Mouse (Mus musculus) E14TG2a.4 (cell line): ENCODE data around the gene Tmem189.

Experiments
- H3K27me3 ChIP-seq: 2 replicates; pipeline ENCODE4 v1.6.1; 2014; ENCODE audit warnings: low read length, control low read depth; ENCODE audit not compliant: insufficient read depth
- H3K36me3 ChIP-seq: 2 replicates; pipeline ENCODE4 v1.6.1; 2014; ENCODE audit warnings: low read length, control low read depth; ENCODE audit not compliant: insufficient read depth
- H3K4me1 ChIP-seq: replicated peaks from 2 replicates; pipeline ENCODE4 v1.6.1; 2014; ENCODE audit warnings: low read depth, low read length, control low read depth
- H3K4me3 ChIP-seq: replicated peaks from 2 replicates; pipeline ENCODE4 v1.5.1; 2014; ENCODE audit warnings: mild to moderate bottlenecking, low read length
- H3K9me3 ChIP-seq: 2 replicates; pipeline ENCODE4 v1.6.1; 2014; ENCODE audit warnings: low read length, control low read depth
- CTCF ChIP-seq: conservative IDR thresholded peaks from 2 replicates; pipeline ENCODE4 v1.5.1; 2014; ENCODE audit warnings: low read length
- NANOG ChIP-seq: IDR thresholded peaks from 2 replicates; pipeline ENCODE4 v1.6.1; 2014; ENCODE audit warnings: borderline replicate concordance, low read length, mixed read lengths
- POU5F1 ChIP-seq: IDR thresholded peaks from 2 replicates; pipeline ENCODE4 v1.6.1; 2014; ENCODE audit warnings: low read length, borderline replicate concordance

Tmem189 gene

DNA sequence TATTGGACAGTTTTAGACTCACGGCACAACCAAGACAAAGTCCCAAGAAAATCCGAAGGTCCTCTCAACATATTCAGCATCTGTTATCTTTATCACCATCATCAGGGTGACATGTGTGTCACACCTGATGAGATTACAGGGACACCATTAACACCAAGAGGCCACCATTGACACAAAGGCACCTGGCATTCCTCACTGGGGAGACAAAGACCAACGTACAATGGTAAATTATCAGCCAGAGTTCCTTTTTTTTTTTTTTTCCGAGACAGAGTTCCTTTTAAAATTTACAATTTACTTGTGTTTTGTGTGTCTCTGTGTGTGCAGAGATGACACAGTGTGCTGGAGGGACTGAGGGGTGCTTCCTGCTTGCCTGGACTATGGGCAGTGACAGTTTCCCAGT is 20.2 kb downstream of the Tmem189 start:
- Histone ChIP-seq H3K4me3 (no peak overlapping the region), H3K9me3 (no peaks in the 10 kb centered on the region), H3K27me3 (peaks cover 16% of the 10 kb centered on the region), H3K4me1 (peaks cover 23% of the 10 kb centered on the region), H3K36me3 (no peaks in the 10 kb centered on the region)
- TF ChIP-seq POU5F1 (no peak), NANOG (no peak)

DNA sequence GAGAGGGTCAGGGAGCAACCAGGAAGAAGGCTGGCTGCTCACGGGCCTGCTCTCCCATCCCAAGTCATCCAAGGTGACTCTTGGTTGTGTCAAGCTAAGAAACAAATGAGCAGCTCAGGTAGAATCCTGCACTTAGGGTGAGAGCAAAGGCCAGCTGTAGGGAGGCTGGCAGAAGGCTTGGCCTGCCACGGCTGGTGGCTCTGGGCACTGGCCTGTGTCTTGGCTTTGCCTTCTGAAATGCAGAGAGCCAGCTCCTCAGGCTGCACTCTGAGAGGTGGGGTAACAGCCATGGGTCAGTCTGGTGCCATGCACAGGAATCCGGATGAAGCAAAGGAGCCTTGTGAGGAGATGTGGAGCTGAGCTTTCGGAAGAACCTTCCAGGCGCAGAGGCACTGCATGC is 21.2 kb downstream of the Tmem189 start:
- no peak overlapping the region for H3K4me3 ChIP-seq
- no peaks in the 10 kb centered on the region for H3K36me3 ChIP-seq

DNA sequence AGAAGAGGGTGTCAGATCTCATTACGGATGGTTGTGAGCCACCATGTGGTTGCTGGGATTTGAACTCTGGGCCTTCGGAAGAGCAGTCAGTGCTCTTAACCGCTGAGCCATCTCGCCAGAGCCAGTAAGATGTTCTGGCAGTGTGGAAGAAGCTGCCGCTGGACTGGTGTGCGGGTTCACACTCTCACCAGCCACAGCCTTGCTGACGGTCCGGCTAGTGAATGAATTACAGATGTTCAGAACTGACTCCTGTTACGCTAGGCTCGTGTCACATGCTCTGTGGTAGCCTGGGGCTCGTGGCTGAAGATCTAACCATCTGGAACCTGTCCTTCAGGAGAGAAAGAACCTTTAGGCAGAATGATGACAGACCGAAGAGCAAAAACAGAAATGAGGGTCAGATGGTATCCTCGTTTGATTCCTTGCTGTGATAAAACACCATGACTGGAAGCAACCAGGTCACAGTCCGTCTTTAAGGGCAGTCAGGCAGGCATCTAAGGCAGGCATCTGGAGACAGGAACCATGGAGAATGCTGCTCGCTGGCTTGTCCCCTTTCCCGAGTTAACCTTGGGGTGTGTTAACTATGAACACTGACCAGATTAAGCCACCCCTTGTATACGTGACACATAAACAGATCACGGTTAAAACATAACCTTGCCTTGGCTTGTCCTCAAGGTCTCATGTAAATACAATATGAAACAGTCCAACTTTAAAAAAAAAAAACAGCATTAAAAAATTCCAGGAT is 23.5 kb downstream of the Tmem189 start:
- H3K36me3 ChIP-seq: no peaks in the 10 kb centered on the region
- H3K4me1 ChIP-seq: peaks cover 14% of the 10 kb centered on the region
- H3K4me3 ChIP-seq: no peak overlapping the region
- peaks cover 34% of the 10 kb centered on the region for H3K27me3 ChIP-seq
- TF ChIP-seq NANOG: no peak
- TF ChIP-seq CTCF: no peak
- TF ChIP-seq POU5F1: no peak
- H3K9me3 ChIP-seq: no peaks in the 10 kb centered on the region

More for the DNA sequence above, 21.2 kb downstream of the Tmem189 start:
- Histone ChIP-seq H3K4me1 (peaks cover 20% of the 10 kb centered on the region), H3K9me3 (no peaks in the 10 kb centered on the region), H3K27me3 (peaks cover 17% of the 10 kb centered on the region)
- TF ChIP-seq NANOG: no peak
- no peak for TF ChIP-seq CTCF
- no peak for TF ChIP-seq POU5F1

DNA sequence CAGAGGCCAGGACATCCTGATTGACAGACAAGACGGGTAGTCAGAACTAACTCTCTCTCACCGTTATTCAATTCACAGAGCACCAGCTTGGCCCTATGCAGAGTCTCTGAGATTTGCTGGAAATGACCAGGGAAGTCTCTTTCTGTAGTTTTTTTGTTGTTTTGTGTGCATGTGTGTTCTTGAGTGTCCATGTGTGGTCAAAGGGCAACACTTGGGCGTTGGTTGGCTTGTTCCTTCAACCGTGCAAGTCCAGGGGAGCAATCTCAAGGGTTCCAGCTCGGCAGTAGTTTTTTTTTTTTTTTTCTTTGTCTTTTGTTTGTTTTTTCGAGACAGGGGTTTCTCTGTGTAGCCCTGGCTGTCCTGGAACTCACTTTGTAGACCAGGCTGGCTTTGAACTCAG is 26.9 kb downstream of the Tmem189 start:
- no peak overlapping the region for H3K4me3 ChIP-seq
- H3K36me3 ChIP-seq: peaks cover 16% of the 10 kb centered on the region
- peaks cover 39% of the 10 kb centered on the region for H3K4me1 ChIP-seq
- peaks cover 33% of the 10 kb centered on the region for H3K27me3 ChIP-seq
- no peaks in the 10 kb centered on the region for H3K9me3 ChIP-seq
- TF ChIP-seq POU5F1 (no peak), CTCF (no peak), NANOG (no peak)

DNA sequence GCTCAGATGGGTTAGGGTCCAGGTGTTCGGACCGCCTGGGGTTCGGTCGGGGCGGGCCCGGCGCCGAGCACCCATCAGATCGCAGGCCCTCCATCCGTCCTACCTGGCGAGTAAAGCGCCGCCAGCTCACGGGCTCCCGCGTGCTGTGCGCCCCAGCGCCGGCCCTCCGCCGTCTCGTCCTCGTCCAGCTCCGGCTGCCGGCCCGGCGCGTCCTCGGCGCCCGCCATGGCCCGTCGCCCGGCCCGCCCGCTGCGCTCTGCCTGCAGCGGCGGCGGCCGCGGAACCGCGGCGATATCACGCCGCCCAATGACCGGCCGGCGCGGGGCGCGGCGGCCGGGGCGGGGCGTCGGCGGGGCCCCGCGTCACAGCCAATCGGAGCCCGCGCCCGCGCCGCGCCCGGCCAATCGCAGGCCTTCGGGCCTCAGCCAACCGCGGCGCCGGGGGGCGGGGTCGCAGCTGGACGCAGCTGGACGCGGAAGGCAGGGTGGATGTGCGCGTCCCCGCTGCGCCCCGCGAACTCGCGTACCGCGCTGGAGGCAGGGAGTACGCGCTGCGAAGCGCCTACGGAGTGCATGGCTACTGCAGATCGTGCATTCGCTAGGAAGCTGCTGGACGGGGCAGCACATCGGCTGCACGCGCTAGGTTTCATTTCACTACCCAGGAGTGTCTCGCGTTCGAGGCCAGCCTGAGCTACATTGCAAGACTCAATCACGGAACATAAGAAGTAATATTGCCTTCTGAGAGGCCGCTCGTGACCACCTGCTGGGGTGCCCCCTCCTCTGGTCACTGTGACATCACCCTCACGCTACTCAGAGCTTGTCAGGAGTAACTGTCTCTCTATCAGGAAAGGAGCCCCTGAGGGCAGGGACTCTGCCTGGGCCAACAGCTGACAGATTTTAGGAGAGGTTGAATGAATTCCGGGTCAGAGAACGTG is 28.1 kb downstream of the Tmem189 start, which contains the start of gene Gm20431:
TSS of gene Gm20431 (minus strand) at position 227 of the 934 bp plus-strand sequence.
- Histone ChIP-seq H3K9me3 (no peaks in the 10 kb centered on the region), H3K4me1 (peaks cover 45% of the 10 kb centered on the region), H3K27me3 (peaks cover 30% of the 10 kb centered on the region), H3K36me3 (peaks cover 25% of the 10 kb centered on the region), H3K4me3 (peak within 1 kb of the TSS; percentile 89)
- TF ChIP-seq POU5F1 (no peak), NANOG (no peak), CTCF (no peak)

DNA sequence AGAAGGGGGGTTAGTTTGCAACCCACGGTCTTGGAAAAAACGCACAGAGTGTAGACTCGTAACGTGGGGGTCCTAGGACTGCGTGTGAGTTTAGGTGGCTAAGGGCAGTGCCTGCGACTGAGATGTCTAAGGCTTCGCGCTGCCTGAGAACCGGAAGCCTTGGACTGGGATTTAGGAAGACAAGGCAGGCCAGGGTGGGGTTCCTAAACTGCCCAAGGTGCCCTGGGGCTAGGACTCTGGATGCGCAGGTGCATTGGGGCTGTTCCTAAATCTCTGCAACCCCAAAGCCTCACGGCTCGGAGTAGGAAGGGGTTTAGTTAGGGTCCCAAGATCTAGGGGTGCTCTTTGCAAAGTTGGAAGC is 29.0 kb downstream of the Tmem189 start:
- H3K9me3 ChIP-seq: no peaks in the 10 kb centered on the region
- H3K4me1 ChIP-seq: peaks cover 47% of the 10 kb centered on the region
- H3K36me3 ChIP-seq: peaks cover 25% of the 10 kb centered on the region
- TF ChIP-seq CTCF: no peak
- TF ChIP-seq NANOG: no peak
- H3K27me3 ChIP-seq: peaks cover 28% of the 10 kb centered on the region
- H3K4me3 ChIP-seq: peak overlapping the region; percentile 89

DNA sequence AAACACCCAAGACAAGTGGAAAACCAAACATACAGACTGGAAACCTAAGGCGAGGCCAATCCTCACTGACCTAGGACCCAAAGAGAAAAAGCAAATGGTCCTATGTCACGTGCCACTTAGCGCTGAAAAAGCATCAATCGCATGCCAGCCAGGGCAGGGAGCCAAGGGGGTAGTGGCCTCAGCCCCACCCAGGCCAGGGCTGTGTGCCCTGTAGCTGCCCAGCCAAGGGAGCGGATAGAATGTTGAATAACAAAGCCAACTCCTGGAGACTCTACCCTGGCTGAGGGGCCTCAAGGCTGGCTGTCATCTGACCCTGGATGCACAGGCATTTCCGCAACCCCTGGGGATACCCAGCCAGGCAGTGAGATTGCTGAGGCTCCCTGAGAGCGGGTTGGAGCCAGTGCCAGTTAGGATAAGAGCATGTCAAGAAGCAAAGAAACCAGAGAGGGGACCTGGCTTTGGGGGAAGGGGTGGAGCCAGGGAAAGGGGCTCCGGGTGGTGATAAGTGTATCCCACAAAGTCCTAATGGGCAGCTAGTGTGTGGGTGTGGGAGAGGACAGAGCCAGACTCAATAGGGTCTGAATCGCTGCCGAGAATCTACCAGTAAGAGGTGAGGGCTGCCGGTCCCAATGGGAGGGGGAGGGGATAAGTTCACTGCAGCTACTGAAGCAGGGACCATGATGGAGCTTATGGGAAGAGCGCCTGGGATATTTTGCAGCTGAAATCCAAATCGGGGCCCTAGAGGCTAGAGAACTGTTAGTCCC is 29.6 kb downstream of the Tmem189 start:
- peaks cover 26% of the 10 kb centered on the region for H3K36me3 ChIP-seq
- peaks cover 28% of the 10 kb centered on the region for H3K27me3 ChIP-seq
- peak overlapping the region; percentile 89 for H3K4me3 ChIP-seq
- H3K9me3 ChIP-seq: no peaks in the 10 kb centered on the region
- peaks cover 47% of the 10 kb centered on the region for H3K4me1 ChIP-seq
- TF ChIP-seq NANOG (no peak), POU5F1 (no peak), CTCF (no peak)
